Mouse (Mus musculus) heart, embryonic 13.5 days (tissue): ENCODE results near the gene Suclg1. TPM values are rescaled to one million over a fixed set of nuclear protein-coding genes. Genes with fewer than 3 reads are reported as not detected.

Experiments used
- ATAC-seq: fragments of 200-750 bp; cut with Nextera tagmentation; 2 replicates; pipeline ENCODE4 v1.8.0; 2017; ENCODE audit warnings: moderate TSS enrichment; ENCODE audit not compliant: insufficient number of reproducible peaks, low FRiP score, low TSS enrichment; ENCODE audit errors: extremely low read depth
- H3K27ac ChIP-seq: fragments of 300-500 bp; sonication (generic); replicated peaks from 2 replicates; pipeline ENCODE4 v1.5.1; 2015; ENCODE audit warnings: moderate library complexity, mild to moderate bottlenecking, inconsistent platforms
- H3K27me3 ChIP-seq: fragments of 300-500 bp; sonication (generic); replicated peaks from 2 replicates; pipeline ENCODE4 v1.6.1; 2015; ENCODE audit warnings: mild to moderate bottlenecking, inconsistent platforms
- H3K36me3 ChIP-seq: fragments of 300-500 bp; sonication (generic); 2 replicates; pipeline ENCODE4 v1.6.1; 2015; ENCODE audit warnings: mild to moderate bottlenecking, inconsistent platforms
- H3K4me1 ChIP-seq: fragments of 300-500 bp; sonication (generic); 2 replicates; pipeline ENCODE4 v1.6.1; 2015; ENCODE audit warnings: inconsistent platforms
- H3K4me2 ChIP-seq: fragments of 300-500 bp; sonication (generic); 2 replicates; pipeline ENCODE4 v1.6.1; 2015; ENCODE audit warnings: inconsistent platforms, mild to moderate bottlenecking, moderate library complexity
- H3K4me3 ChIP-seq: fragments of 300-500 bp; sonication (generic); 2 replicates; pipeline ENCODE4 v1.5.1; 2015; ENCODE audit warnings: moderate library complexity, mild to moderate bottlenecking, inconsistent platforms
- H3K9ac ChIP-seq: fragments of 300-500 bp; sonication (generic); 2 replicates; pipeline ENCODE4 v1.6.1; 2015; ENCODE audit warnings: inconsistent platforms, mild to moderate bottlenecking, moderate library complexity
- H3K9me3 ChIP-seq: fragments of 300-500 bp; sonication (generic); 2 replicates; pipeline ENCODE4 v1.6.1; 2016; ENCODE audit warnings: inconsistent platforms
- WGBS: fragments of 180-500 bp; shearing (Covaris S2); methylation state at CpG from one replicate; pipeline ENCODE4 v1.1.7; 2015; ENCODE audit warnings: mixed read lengths; 5-methylcytosine and 5-hydroxymethylcytosine counted together
- polyA plus RNA-seq: library from polyadenylated mRNA; unstranded; fragments of >200 nt; fragmentation: Nextera tagmentation; extraction: Ambion mirVana; gene quantifications from 2 replicates; pipeline ENCODE4 v1.2.1, GENCODE M21; 2015

The Suclg1 gene
- polyA plus RNA-seq, 1 experiment from 2014 or later: 250 TPM

GRCm38 (mm10) chr6:73251336-73251735, 3.2 kb downstream of the Suclg1 start:
- H3K4me2 ChIP-seq: no peak overlapping the region
- no peak overlapping the region for H3K27ac ChIP-seq
- H3K36me3 ChIP-seq: peaks cover 6% of the 10 kb centered on the region
- 89% methylated on average over 11 of the region's 11 CpGs for WGBS
- no peak overlapping the region for H3K4me3 ChIP-seq
- no peaks in the 10 kb centered on the region for H3K9me3 ChIP-seq
- H3K9ac ChIP-seq: no peak overlapping the region
- H3K27me3 ChIP-seq: no peaks in the 10 kb centered on the region
- ATAC-seq: no peak
- peaks cover 54% of the 10 kb centered on the region for H3K4me1 ChIP-seq

- peaks cover 17% of the 10 kb centered on the region for H3K36me3 ChIP-seq
- no peak overlapping the region for H3K27ac ChIP-seq
- no peaks in the 10 kb centered on the region for H3K27me3 ChIP-seq
- H3K4me2 ChIP-seq: no peak overlapping the region
- H3K9ac ChIP-seq: no peak overlapping the region
- no peak overlapping the region for H3K4me3 ChIP-seq
- ATAC-seq: no peak
- peaks cover 54% of the 10 kb centered on the region for H3K4me1 ChIP-seq
- no peaks in the 10 kb centered on the region for H3K9me3 ChIP-seq
Measured at GRCm38 (mm10) chr6:73252396-73252795, 4.2 kb downstream of the Suclg1 start.

- Histone ChIP-seq H3K4me2 (no peak overlapping the region), H3K9me3 (no peaks in the 10 kb centered on the region), H3K36me3 (peaks cover 23% of the 10 kb centered on the region), H3K4me3 (no peak overlapping the region), H3K27me3 (no peaks in the 10 kb centered on the region), H3K4me1 (peaks cover 54% of the 10 kb centered on the region), H3K27ac (no peak overlapping the region), H3K9ac (peak overlapping the region; percentile 19; the same call in 1 of the 2 replicates)
- 85% methylated on average over 2 of the region's 2 CpGs for WGBS
- ATAC-seq: no peak
Measured at GRCm38 (mm10) chr6:73253006-73253405, 4.8 kb downstream of the Suclg1 start.

- peaks cover 54% of the 10 kb centered on the region for H3K4me1 ChIP-seq
- H3K4me3 ChIP-seq: no peak overlapping the region
- H3K27ac ChIP-seq: 0 out of 2 replicates have a peak overlapping the region, but pooled peaks have one; percentile 20
- H3K9me3 ChIP-seq: no peaks in the 10 kb centered on the region
- no peak overlapping the region for H3K4me2 ChIP-seq
- no peak for ATAC-seq
- H3K9ac ChIP-seq: no peak overlapping the region
- WGBS: 57% methylated on average over 4 of the region's 4 CpGs
- peaks cover 29% of the 10 kb centered on the region for H3K36me3 ChIP-seq
- no peaks in the 10 kb centered on the region for H3K27me3 ChIP-seq
Measured at GRCm38 (mm10) chr6:73253584-73253983, 5.4 kb downstream of the Suclg1 start.

- Histone ChIP-seq H3K36me3 (peaks cover 38% of the 10 kb centered on the region), H3K9ac (0 out of 2 replicates have a peak overlapping the region, but pooled peaks have one; percentile 21), H3K4me1 (peaks cover 49% of the 10 kb centered on the region), H3K4me2 (no peak overlapping the region), H3K9me3 (no peaks in the 10 kb centered on the region), H3K27me3 (no peaks in the 10 kb centered on the region), H3K27ac (peak overlapping the region; percentile 50), H3K4me3 (no peak overlapping the region)
- no peak; the same call in 1 of the 2 replicates for ATAC-seq
- 68% methylated on average over 9 of the region's 9 CpGs for WGBS
Measured at GRCm38 (mm10) chr6:73254307-73255228, 6.4 kb downstream of the Suclg1 start.

GRCm38 (mm10) chr6:73257068-73257467, 8.9 kb downstream of the Suclg1 start:
- no peak overlapping the region for H3K4me3 ChIP-seq
- peaks cover 31% of the 10 kb centered on the region for H3K4me1 ChIP-seq
- no peaks in the 10 kb centered on the region for H3K27me3 ChIP-seq
- no peak for ATAC-seq
- WGBS: 89% methylated on average over 7 of the region's 7 CpGs
- H3K9me3 ChIP-seq: no peaks in the 10 kb centered on the region
- H3K36me3 ChIP-seq: peaks cover 62% of the 10 kb centered on the region
- H3K9ac ChIP-seq: no peak overlapping the region
- no peak overlapping the region for H3K4me2 ChIP-seq
- no peak overlapping the region for H3K27ac ChIP-seq

- no peaks in the 10 kb centered on the region for H3K27me3 ChIP-seq
- H3K36me3 ChIP-seq: peaks cover 88% of the 10 kb centered on the region
- H3K4me2 ChIP-seq: no peak overlapping the region
- WGBS: 86% methylated on average over 6 of the region's 6 CpGs
- H3K27ac ChIP-seq: no peak overlapping the region
- H3K4me1 ChIP-seq: peaks cover 6% of the 10 kb centered on the region
- no peak overlapping the region for H3K9ac ChIP-seq
- H3K9me3 ChIP-seq: no peaks in the 10 kb centered on the region
- ATAC-seq: no peak
- H3K4me3 ChIP-seq: no peak overlapping the region
Measured at GRCm38 (mm10) chr6:73260110-73260509, 11.9 kb downstream of the Suclg1 start.

GRCm38 (mm10) chr6:73264801-73265200, 16.6 kb downstream of the Suclg1 start:
- H3K4me2 ChIP-seq: no peak overlapping the region
- no peak for ATAC-seq
- WGBS: 85% methylated on average over 2 of the region's 2 CpGs

GRCm38 (mm10) chr6:73267738-73268311, 19.6 kb downstream of the Suclg1 start:
- Histone ChIP-seq H3K36me3 (peaks cover 95% of the 10 kb centered on the region), H3K4me1 (peaks cover 12% of the 10 kb centered on the region), H3K27ac (no peak overlapping the region), H3K27me3 (no peaks in the 10 kb centered on the region), H3K9me3 (no peaks in the 10 kb centered on the region), H3K4me2 (no peak overlapping the region), H3K9ac (no peak overlapping the region), H3K4me3 (no peak overlapping the region)
- 78% methylated on average over 8 of the region's 8 CpGs for WGBS
- no peak for ATAC-seq

More at GRCm38 (mm10) chr6:73264801-73265200, 16.6 kb downstream of the Suclg1 start:
- Histone ChIP-seq H3K4me1 (peaks cover 12% of the 10 kb centered on the region), H3K4me3 (no peak overlapping the region), H3K27ac (no peak overlapping the region), H3K9ac (no peak overlapping the region), H3K9me3 (no peaks in the 10 kb centered on the region), H3K27me3 (no peaks in the 10 kb centered on the region), H3K36me3 (peaks cover 93% of the 10 kb centered on the region)

GRCm38 (mm10) chr6:73269374-73269773, 21.2 kb downstream of the Suclg1 start:
- H3K9ac ChIP-seq: no peak overlapping the region
- 93% methylated on average over 3 of the region's 3 CpGs for WGBS
- no peak for ATAC-seq

GRCm38 (mm10) chr6:73271546-73272091, 23.4 kb downstream of the Suclg1 start:
- no peak for ATAC-seq
- Histone ChIP-seq H3K9ac (no peak overlapping the region), H3K4me1 (no peaks in the 10 kb centered on the region), H3K27ac (no peak overlapping the region), H3K9me3 (no peaks in the 10 kb centered on the region), H3K4me2 (no peak overlapping the region), H3K27me3 (no peaks in the 10 kb centered on the region), H3K36me3 (peaks cover 98% of the 10 kb centered on the region), H3K4me3 (no peak overlapping the region)
- 67% methylated on average over 3 of the region's 3 CpGs for WGBS

More at GRCm38 (mm10) chr6:73269374-73269773, 21.2 kb downstream of the Suclg1 start:
- Histone ChIP-seq H3K36me3 (peaks cover 96% of the 10 kb centered on the region), H3K4me3 (no peak overlapping the region), H3K4me2 (no peak overlapping the region), H3K27ac (no peak overlapping the region), H3K9me3 (no peaks in the 10 kb centered on the region), H3K4me1 (peaks cover 12% of the 10 kb centered on the region), H3K27me3 (no peaks in the 10 kb centered on the region)
